Mouse (Mus musculus): ENCODE measurements around the gene Hdac7.

DNA sequence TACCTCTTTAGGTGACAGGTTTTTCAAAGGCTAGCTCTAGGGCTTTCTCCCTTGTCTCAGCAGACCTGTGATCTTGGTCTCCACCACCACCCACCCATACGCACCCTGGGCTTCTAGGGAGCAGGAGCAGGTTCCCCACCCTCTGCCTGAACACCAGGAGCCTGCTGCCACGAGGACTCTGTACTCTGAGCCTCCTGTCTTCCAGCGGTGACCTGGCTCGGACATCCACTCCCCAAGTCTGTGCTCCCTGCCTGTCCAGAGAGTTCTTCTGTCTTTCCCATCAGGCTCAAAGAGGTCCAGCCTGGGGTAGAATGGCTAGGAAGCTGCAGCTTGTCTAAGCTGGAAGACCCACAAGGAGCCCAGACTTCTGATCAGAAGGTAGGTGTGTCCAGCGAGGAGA is 101.1 kb downstream of the Hdac7 start:
- TF ChIP-seq CTCF (IDR thresholded peaks at IDR 0.05; ENCODE audit: low read depth) (no peak), EP300 (IDR thresholded peaks at IDR 0.05; ENCODE audit: low read depth) (no peak)

Data from liver, embryonic 14.5 days (tissue).